Mouse (Mus musculus): ENCODE data around the gene E330014E10Rik.
"Not testable (repeated sequence)": the region's sequence is repeated elsewhere in the genome, so short reads cannot be mapped to it uniquely, and the experiment has no call there.

The E330014E10Rik gene

DNA sequence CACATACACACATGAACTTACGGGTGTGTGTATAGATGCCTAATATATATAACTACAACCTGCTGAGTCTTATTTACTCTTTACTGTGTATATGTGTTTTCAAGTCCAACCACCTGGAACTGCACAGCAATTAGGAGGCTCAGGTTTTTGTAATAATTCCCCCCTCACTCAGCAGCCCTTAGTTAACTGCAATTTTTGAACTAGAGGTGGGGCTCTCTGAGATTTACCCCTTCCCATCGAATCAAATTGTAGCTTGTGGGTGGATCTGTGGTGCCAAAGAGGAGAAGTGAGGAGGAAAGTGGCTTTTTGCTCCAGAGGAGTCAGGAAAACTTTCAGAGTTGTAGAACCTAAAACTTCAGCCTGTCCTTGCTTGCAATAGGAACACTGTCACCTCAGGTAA is at the start of gene E330014E10Rik:
Gene E330014E10Rik, plus strand, starts transcription at position 301 of the 400 bp plus-strand sequence.
- not testable (repeated sequence) for DNase-seq (ENCODE audit: low spot score)

DNA sequence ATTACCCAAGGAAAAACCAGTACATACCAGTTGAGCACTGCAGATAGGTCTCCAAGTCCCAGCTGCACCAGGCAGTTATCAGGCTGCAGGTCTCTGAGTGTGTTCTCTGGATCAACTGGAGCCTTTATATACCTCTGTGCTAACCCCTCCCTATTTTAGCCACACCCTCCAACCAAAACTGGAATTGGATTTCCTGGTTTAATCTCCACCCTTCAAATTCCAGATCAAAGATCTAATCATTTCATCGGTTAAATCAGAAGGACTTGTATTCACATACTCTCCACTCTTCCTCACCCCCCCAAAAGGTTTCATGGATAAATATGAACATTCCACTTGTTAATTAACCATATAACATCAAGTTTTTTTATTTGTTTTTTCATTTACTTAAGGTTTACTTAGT is 39.7 kb upstream of the E330014E10Rik start, which contains the start of gene Gm7978:
Gene Gm7978, minus strand, starts transcription at position 101 of the 400 bp plus-strand sequence.
- not testable (repeated sequence) for DNase-seq (ENCODE audit: low spot score)

DNA sequence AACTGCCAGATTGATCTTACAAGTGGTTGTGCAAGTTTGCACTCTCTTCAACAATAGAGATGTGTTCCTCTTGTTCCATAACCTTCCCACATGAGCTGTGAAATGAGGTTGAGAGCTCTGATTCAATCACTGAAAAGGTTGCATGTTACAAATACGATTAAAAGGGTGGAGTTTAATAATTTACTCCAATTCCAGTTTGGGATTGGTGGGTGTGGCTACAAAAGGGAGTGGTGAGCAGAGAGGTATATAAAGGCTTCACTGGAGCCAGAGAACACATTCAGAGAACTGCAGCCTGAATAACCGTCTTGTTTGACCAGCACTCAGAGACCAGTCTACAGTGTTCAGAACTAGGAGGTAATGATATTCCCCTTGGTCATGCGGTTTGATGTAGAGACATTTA is 34.1 kb upstream of the E330014E10Rik start, which contains the start of gene Gm7982:
Gene Gm7982, plus strand, starts transcription at position 301 of the 400 bp plus-strand sequence.
- DNase-seq (ENCODE audit: low spot score), result not testable (repeated sequence)

DNA sequence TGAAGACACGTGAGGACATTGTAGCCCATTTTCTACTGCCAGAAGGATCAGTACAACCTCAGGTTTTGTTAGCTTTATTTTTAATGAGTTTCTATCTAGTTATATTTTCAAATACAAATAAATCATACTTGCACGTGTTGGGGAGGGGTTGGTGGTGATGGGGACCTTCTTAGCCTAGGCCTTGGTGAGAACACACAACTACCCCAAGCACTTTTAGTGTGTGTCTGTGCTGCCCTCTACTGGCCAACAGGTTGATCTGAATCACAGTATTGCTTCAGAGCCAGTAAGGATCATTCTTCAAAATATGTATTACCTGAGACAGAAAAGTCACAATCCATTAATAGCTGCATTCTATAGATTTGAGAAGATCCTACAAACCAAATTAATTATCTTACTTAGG is 35.1 kb downstream of the E330014E10Rik start:
- not testable (repeated sequence) for DNase-seq (ENCODE audit: low spot score)

DNA sequence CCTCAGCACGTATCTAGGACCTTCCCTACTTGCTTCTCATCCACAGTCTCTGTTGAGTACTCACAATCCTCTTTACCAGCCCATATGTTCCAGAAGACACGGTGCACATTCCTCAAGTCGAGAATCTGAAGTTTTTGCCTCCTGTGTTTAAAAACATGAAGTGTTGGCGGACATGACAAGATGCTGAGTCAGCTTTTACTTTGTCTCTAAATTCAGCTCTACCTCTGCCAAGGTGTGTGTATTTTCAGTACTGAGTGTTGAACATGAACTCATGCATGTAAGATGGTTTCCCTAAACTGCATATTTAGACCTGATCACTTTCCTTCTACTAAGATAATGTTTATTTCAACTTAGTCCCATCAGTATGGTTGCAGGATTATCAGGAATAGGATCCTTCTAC is 60.8 kb downstream of the E330014E10Rik start:
- no peak for DNase-seq (ENCODE audit: low spot score)

DNA sequence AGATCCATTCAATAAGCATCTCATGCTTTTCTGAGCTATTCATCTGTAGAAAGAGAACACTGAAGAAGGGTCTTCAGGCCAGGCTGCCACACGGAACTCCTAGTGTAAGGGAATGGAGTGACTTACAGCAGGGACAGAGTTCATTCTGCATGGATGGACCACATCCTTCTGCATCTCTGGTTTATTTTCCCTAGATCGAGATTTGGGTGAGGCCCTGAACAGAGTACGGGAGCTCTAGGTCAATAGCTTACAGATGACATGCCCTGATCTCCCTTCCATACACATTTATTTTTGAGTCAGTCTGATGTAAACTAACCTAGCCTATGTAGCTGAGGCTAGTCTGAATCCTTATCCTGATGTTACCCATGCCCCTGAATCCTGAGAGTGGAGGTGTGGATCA is 78.2 kb downstream of the E330014E10Rik start:
- no peak for DNase-seq (ENCODE audit: low spot score)
